Mouse (Mus musculus): ENCODE measurements around the gene Lin7a.

Lin7a gene

DNA sequence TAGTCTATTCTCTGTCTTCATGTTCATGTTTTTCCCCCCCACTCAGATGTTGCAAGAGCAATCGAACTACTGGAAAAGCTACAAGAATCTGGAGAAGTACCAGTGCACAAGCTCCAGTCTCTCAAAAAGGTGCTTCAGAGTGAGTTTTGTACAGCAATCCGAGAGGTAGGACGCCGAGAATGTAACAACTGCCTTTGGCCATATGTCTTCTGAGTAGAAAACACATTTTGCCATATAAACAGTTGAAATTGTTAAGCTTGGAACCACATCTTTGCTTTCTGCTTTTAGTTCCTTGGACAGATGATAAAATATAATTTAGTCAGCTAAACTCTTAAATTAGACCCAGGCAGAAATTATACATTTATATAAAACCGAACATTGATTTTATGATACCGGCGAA is 52.4 kb downstream of the Lin7a start:
- DNase-seq (ENCODE audit: low read depth, low spot score), result no peak

DNA sequence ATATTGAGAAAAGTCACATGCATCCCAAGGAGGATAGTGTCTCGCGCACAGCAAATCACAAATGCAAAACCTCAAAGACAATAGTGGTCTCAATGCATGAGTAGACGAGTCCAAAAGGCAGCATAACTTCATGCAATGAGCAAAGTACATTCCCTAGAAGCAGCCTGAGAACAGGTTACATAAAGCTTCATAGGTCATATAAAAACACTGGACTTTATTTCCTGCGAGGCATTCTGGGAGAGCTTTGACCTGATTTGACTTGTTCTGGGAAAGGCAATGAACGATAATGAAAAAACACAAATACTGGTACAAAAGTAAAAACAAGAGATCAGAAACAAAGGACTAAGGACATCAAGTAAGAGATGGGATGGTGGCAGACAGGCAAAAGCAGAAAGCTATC is 54.1 kb downstream of the Lin7a start:
- DNase-seq (ENCODE audit: low read depth, low spot score), result no peak

DNA sequence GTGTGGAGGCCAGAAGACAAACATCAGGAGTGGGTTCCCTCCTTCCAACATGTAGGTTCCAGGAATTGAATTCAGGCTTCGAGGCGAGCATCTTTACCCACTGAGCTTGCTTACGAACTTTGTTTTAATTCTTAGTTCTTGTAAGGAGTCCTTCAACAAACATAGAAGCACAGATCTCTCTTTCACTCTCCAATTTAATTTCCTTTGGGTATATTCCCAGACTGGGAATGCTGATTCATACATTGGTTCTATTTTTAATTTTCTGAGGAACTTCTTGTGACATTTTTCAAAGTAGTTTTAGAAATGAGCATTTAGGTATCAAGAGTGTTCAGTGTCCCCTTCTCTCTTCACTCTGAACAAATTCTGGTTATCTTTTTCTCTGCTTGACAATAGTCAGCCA is 68.0 kb downstream of the Lin7a start:
- no peak for DNase-seq (ENCODE audit: low read depth, low spot score)

DNA sequence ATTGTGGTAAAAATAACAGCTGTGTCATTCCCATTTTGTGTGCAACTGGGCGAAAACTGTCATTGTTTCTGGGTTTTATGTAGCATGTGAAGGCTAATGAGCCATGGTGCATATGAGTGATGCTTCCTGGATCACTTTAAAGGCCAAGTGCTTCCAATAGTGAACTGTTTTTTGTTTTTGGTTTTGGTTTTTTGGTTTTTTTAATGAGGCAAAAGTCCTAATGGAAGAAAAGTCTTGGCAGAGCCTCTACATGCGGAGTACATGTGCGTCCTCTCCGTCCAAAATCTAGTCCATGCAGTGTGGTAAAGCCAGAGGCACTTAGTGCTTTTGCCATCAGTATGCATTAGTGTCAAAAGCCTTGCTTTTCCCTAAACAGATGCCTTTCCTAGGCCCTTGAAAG is 69.7 kb downstream of the Lin7a start:
- no peak for DNase-seq (ENCODE audit: low read depth, low spot score)

DNA sequence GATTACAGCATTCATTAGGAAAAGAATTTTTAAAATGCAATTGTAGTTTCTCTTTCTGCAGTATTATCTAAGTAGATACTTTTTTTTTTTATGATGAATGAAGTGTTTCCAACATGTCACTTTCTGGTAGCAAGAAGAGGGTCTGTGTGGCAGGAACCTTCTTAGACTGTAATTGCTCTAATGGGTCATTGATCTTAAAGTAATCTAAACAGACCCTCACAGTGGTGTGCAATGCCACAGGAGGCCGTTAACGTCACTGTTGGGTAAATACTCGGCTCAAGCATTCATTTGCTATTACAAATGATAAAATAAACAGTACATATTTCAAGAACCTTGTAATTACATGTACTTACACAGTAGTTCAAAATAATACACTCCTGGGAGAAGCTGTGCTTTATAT is 72.7 kb downstream of the Lin7a start:
- no peak for DNase-seq (ENCODE audit: low read depth, low spot score)

DNA sequence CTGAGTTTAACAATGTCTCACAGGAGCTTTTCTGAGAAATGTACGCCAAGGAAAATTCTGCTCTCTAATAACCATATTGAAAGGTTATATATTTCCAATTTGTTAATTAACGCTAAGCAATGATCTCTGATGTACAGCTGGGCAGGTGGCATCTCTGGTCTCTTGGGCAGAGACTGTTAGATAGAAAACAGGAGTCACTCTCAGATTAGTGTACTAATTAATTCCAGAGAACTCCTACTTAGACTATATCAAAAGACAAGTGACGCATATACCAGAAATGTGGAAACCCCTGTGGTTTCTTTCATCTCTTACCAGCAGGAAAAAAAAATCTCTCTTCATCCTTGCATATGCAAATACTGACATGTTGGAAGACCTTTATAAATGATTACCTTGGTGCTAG is 76.4 kb downstream of the Lin7a start:
- DNase-seq (ENCODE audit: low read depth, low spot score), result no peak

DNA sequence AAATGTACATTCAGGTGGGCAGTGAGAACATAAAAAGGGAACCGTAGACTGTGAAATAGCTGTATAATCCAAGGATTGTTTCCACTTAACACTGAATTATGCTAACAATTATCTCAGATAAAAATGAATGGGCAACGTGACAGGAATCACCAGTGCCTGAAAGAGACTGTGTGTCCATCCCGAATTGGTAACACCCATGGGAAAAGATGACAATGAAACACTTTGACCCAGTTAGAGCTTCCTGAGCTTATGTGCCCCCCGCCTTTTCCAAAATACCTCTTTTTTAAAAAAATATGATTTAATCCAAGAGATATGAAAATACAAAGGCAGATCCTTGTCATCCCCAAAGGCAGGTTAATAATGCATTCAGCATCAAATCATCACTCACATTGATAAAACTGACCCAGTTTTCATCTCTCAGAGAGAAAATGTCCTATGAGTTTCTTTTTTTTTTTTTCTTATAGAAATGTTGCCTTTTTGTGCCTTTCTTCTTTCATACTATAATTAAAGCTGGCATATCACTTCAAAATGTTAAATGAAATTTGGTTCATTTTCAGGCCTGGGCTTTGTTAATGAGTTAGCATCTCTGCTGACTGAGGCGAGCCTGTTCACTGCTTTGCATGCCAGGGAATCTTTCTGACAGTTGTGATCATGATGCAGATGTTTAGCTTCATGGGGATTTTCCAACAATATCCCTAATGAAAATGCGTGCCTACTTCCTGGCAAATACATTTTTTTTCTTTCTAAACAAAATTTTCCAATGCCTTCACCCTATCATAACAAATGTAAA is 80.4 kb downstream of the Lin7a start:
- no peak for DNase-seq (ENCODE audit: low read depth, low spot score)

DNA sequence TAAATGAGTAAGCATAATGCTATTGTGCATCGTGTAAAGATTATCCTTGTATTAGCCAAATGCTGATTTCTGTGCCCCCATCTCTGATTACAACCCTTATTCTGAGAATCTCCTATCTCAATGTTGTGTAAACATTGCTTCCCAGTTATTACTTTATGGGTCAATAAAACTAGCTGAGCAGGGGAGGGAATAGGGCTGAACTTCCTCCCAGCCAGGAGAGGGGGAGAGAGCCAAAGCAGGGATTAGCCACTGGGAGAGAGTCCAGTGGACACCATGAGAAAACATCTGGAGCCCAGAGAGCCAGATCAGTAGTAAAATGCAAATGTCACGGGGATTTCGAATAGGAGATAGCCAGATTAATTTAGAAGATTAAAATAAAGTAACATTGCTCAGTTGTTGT is 82.0 kb downstream of the Lin7a start:
- DNase-seq (ENCODE audit: low read depth, low spot score), result no peak

DNA sequence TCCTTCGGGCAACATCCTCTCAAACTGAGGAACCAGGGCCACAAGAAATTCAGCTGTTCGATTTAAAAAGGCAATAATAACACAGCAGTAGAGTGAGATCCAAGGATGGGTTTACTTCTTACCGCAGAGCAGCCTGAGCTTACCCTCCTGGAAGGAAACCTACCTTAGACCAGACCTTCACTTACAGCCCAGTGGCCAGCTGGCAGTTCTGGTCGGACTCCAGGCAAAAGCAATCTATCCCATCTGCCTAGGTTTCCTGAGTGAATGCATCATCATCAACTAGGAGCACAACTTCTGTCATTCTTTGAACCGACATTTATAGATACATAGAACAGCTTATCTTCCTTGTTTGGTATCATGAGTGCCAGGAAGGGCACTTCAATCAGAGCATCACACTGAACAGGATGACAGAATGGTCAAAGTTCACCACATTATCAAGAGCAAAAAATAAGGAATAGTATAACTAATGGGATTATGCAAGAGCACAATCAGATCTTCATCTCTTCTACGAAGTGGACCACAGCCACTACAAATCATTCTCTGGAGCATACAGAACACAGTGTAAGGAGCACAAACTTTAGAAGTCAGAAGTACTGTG is 87.1 kb downstream of the Lin7a start:
- DNase-seq (ENCODE audit: low read depth, low spot score), result no peak

DNA sequence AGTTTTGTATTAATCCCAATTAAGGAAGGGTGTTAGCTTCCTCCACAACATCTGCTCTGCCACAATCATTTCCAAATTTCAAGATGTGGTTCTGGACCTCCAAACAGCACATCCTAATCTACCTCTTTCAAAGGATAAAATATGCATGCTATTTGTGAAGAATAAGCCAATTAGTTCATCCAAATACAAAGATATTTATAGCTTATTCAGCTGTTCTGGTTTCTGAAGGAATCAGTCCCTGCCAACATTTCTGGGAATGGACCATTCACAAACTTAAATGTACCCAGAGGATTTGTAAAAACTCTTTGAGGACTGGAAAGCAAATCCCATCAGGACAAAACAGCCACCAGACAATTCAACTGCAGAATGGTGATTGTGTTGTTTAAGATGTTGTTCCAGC is 87.8 kb downstream of the Lin7a start:
- DNase-seq (ENCODE audit: low read depth, low spot score), result peak; percentile 19

DNA sequence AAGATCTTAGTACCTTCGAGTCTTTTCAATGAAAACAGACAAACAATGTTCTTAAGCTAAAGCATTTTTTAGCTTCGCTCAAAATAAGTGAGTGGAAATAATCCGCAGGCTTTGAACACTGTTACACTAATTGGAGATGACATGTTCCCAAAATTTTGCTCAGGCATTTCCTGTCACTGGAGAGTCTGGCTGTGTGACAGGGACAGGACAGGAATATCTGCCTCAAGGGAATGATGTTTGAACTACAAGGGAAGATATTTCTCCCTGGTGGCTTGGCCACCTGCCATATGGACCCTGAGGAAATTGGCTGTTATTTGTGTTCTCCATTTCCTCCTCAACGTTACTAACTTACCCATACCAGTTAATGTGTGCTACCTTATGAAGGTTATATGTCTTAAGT is 90.1 kb downstream of the Lin7a start:
- peak; percentile 55 for DNase-seq (ENCODE audit: low read depth, low spot score)

DNA sequence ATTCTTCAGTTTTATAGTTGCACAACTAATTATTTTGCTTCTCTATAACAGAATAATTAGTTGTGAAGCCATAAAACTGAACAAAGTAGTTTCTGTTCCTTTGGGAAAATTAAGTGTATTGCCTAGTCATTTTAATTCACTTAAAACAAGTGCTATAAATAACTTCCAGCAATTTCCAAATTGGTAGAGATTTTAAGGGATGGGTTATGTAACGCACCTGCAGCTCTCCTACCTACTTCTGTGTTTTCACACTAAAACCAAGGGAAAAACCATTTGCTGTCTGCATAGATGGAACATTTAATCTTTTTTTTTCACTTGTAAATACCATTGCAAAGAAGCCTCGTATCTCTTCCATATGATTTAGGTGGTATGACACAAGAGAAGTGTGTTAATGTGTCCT is 90.5 kb downstream of the Lin7a start:
- no peak for DNase-seq (ENCODE audit: low read depth, low spot score)

DNA sequence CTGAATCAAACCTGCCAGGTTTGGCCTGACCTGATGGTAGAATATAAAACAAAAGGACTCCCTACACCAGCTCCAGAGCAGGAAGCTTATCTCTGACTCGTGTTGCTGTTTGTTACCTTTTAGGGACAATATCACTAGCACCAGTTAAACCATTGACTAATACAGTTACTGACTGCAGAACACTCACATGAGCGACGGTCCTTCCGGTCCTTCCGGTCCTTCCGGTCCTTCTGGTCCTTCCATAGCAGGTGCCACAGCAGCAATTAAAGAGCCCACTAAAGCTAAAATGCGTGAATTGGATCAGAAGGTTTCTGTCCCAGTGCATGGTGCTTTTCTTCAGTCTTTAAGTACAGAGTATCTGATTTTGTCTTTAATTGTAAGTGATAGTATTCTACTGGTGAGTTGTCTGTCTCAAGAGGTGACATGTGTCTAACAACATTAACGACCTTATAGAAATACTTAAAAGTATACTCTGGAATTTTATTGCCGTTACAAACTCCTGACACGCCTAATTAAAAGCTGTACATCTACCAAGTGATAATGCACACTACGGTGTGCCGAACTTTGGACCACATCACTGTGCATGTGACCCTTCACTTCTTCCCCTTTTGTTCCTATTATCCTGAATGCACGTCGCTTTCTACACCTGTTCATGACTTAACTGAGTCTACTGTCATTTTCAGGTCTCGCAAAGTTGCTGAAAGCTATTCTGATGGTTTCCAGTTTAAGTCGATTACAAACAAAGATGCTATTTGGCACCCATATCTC is 91.7 kb downstream of the Lin7a start:
- DNase-seq (ENCODE audit: low read depth, low spot score), result no peak

DNA sequence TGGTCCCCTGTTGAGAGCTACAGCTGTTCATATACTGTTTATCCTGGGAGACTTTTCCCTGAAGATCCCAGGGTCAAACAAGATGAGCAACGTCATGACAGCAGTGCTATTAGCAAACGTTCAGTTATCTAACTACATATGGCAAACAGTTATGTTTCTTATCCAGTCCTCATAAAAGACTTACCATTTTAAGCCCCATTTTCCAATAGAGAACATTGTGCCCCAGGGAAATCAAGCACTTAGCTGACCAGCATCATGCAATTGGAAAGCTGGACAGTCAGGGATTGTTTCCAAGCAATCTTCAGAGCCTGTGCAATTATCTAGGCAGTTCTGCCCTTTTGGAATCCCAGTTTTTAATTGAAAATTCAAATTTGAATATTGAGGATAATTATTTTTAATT is 105.7 kb downstream of the Lin7a start:
- peak; percentile 58 for DNase-seq (ENCODE audit: low read depth, low spot score)

DNA sequence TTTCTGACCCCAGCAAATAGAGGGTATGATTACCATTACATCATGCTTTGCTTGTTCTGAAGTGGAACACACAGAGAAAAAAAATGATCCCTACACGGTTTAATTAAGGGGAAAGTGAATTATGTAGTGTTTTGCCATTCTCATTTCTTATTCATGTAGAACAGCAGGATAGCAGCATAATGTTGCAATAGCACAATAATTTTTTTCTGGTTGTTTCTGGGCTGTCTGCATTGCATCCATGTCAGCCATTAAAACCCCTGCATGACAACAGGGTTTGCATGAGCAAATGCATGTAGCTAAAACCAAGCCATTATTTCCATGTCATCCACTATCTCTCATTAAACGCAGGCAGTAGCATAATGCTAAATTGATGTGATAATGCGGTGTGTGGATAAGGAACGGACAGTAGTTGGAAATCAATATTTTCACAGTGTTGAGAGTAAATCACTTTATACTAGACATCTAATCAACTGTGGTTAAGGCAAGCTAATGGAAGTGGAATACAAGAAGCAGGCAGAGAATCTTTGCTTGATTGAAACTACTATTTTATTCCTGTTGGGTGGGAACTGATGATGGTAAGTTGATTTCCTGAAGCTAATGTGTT is 109.8 kb downstream of the Lin7a start:
- DNase-seq (ENCODE audit: low read depth, low spot score), result no peak

DNA sequence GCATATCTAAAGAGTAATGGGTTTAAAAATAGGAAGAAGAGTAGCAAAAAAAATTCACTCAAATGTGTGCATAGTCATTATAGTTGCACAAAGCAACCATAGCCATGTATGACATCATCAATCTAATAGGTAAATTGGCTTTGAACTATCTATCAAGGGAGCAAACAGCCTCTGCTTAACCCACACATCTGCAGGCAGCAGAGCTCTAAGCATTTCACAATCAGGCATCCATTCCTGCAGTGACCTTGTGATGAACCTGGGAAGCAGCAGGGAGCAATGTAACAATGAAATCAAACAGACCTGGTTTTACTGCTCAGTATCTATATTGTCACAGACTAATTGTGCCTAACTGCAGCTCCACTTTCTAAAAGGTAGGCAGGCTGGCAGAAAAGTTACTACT is 112.3 kb downstream of the Lin7a start:
- no peak for DNase-seq (ENCODE audit: low read depth, low spot score)

DNA sequence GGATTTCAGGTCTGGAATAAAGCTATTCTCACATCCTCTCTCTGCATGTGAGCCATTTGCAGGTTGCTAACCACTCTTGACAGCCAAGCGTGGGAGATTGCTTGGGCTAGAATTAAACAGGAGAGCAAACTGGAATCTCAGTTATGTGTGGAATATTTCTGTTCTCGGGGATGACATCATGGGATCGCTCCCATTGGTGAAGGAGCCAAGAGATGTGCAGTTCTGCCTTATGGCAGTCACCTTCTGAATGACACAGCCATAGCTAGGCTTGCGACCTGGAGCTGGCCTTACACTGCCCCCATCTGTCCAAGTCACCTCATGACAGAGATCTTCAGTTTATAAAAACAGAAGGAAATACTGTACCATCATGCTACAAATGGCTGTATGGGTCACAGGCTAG is 118.0 kb downstream of the Lin7a start:
- DNase-seq (ENCODE audit: low read depth, low spot score), result peak; percentile 18

DNA sequence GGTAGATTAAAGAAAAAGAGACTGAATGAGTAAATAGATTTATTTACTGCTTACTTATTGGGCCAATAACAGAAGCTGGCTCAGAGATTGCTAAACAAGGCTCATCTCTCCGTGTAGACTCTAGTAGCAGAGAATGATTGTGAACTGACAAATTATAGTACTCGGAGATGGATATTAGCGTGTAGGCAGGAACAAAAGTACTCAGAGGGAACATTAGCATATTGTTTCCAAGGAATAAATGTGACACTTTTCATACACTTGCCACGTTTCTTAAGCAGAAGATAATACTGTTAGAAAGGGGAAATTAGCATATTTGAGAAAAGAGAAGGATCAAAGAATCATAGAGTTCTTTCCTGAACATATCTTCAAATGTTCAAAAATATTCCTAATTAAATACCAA is 133.9 kb downstream of the Lin7a start:
- no peak for DNase-seq (ENCODE audit: low read depth, low spot score)

DNA sequence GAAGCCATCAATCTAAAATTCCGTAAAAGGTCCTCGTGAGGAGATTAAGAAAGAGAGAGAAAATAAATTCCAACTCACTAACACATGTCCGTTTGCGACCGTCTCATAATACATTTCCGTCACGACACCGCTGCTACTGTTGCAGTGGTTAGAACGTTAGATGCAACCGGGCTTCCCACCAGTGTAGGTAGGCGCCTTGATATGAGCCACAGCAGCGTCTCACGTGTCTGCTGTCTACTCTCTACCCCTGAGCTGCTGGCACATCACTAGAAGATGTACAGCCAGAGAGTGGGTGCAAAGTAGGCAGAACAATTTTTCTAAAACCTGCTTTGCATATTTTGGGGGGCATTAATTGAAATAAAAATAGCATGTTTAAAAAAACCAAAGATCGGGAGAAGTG is 146.8 kb downstream of the Lin7a start:
- DNase-seq (ENCODE audit: low read depth, low spot score), result no peak

DNA sequence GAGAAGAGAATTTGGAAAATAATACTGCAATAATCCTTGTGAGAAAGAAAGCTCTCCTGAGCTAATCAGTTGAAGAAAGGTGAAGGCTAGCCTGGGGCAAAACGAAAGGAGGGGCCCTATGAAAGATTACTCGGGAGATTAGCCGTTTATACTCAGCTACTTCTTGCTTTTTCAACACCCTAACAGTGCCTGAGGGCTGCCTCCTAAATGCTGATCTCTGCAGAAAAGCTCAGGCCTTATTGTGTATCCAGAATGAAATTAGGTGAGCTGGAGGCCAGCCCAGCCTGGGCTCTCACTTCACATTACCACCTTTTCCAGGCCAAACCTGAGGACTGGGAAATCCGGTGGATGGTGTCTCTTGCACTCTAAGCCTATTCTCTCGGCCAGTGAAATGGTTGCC is 165.5 kb downstream of the Lin7a start:
- no peak for DNase-seq (ENCODE audit: low read depth, low spot score)

DNA sequence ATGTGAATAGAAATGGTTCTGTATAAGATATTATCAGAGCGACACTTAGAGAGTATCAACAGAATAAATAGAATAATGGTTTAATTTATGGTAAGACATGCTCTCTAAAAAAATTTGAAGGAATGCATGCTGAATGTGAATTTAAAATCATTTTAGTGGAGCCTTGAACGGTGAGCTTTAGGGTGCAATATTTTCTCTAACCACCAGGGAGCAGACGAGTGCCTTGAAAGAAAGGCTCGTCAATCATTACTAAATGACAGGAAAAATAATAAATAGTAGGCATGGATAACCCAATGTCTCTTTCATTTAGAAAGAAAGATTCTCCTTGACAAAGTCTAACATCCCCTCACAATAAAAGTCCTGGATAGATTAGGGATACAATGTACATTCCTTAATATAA is 171.3 kb downstream of the Lin7a start:
- no peak for DNase-seq (ENCODE audit: low read depth, low spot score)

DNA sequence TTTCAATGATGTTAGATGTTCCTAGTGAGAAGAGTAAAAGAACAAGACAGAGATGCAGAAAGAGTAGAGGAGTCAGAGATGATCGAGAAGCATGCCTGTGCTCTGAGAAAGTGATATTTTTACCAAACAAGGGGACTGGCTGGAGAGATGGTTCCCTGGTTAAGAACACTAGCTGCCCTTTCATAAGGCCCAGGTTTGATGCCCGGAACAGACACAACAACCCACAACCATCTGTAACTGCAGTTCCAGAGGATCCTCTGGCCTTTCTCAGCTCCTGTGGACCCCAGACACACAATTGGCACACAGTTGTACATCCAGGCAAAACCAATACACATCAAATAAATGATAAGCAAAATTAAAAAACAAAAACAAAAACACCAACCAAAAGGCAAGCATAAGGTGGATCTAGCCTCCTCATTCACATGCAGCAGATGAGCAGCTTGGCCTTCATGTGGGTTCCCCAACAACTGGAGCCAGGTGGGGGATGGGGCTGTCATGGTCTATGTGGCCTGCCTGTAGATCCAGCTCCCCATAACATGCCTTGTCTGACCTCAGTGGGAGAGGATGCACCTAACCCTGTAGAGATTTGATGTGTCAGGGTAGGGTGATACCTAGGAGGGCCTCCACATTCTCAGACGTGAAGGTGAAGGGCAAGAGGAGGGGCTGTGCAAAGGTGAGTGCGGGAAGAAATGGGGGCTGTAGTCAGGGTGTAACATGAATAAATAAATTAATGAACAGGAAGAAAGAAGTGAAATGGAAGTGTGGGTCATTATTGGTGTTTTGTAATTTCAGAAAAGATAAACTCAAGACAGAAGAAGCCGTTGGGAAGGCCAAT is 178.2 kb downstream of the Lin7a start:
- no peak for DNase-seq (ENCODE audit: low read depth, low spot score)

Data from skeletal muscle tissue, adult 2 months (tissue).